In the genomic region with DNA sequence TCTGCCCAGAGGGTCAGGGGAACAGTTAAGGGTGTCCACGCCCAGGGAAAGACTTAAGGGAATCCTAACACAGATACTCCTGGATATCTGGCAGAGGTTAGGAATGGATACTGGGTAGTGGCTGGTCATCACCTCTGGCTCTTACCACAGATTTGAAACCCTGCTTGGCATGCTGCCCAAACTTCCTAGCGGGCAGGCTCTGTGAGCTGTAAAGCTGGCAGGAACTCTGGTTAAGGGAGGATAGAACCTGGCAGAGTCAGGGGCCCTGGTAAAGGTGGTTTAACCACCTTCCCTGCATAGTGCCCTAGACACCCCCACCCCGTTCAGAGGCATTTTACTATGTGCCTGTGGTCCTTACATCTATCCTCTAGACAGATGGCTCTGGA, we compare ENCODE assay signal across 8 mouse cellular contexts. TPM values are rescaled to one million over a fixed set of nuclear protein-coding genes. Genes with fewer than 3 reads are reported as not detected.
A peak's percentile ranks its signal among the peaks of the same experiment; 100 is the strongest.
DNase-seq lines count a peak whose midpoint lies in the region.

No protein-coding gene starts in this region.

- peak; percentile 68 for DNase-seq in adrenal gland, postnatal 10 days
- no peak for DNase-seq in adrenal gland, adult 18-20 months (ENCODE audit: low spot score in 2 of 2)
- DNase-seq in left cerebral cortex, postnatal 4 days, result peak; percentile 38
- DNase-seq in left cerebral cortex, postnatal 25 days (ENCODE audit: low spot score in 2 of 2), result no peak
- DNase-seq in adipocyte (ENCODE audit: low spot score), result peak; percentile 67
- DNase-seq in heart, postnatal 10 days, result peak; percentile 58 to 59
- DNase-seq in c-Kit-positive CD71-positive TER-119-positive erythroid progenitor cells, embryonic 14.5 days (ENCODE audit: low spot score), result no peak
- no peak for DNase-seq in urinary bladder, postnatal 25 days (ENCODE audit: low spot score)

- intact Hi-C loops in left cerebral cortex, postnatal 4 days (cut with DNase I), result loop anchor here (10.0 kb wide), 1 partner anchor 98 kb away; the partner anchor contains the start of genes Ganc and Tmem87a
- intact Hi-C loops in left cerebral cortex, postnatal 25 days (cut with DNase I), result no loop called here
- intact Hi-C loops in heart, postnatal 10 days (cut with DNase I), result no loop called here

RNA-seq across cellular contexts. Expression of gene Capn3, which starts 46.8 kb away (rescaled TPM):
- 1 to 10 TPM; 4.7 to 6.5 TPM for total RNA-seq in adrenal gland, postnatal 10 days (2021)
- under 1 TPM in 1 of 2 experiments, not detected in 1; 0.61 TPM for total RNA-seq in adrenal gland, adult 18-20 months (2021)
- total RNA-seq in left cerebral cortex, postnatal 4 days (2021), result 1 to 10 TPM; 1.6 to 2.7 TPM
- 1 to 10 TPM; 5.8 to 6.7 TPM for total RNA-seq in left cerebral cortex, postnatal 25 days (2021)
- total RNA-seq in heart, postnatal 10 days (2021), result 1 to 10 TPM in 1 of 2 experiments, under 1 TPM in 1; 0.84 to 1.1 TPM

Comparison
In these comparisons a context has a peak if more than half of its experiments do, and no peak if none do; other contexts are left out.
1. DNase-seq: peak in adrenal gland, postnatal 10 days (single experiment), left cerebral cortex, postnatal 4 days (single experiment), adipocyte (single experiment) and heart, postnatal 10 days (2 of 2); none in adrenal gland, adult 18-20 months (0 of 2), left cerebral cortex, postnatal 25 days (0 of 2), c-Kit-positive CD71-positive TER-119-positive erythroid progenitor cells, embryonic 14.5 days (single experiment) and urinary bladder, postnatal 25 days (single experiment).